Mouse (Mus musculus) adipocyte (in vitro differentiated cells): ENCODE results near the gene Adamts6.

ENCODE experiments used
- DNase-seq: peaks from one replicate; pipeline ENCODE4 v3.0.0-alpha.2; 2016; ENCODE audit warnings: low spot score

The Adamts6 gene

DNA sequence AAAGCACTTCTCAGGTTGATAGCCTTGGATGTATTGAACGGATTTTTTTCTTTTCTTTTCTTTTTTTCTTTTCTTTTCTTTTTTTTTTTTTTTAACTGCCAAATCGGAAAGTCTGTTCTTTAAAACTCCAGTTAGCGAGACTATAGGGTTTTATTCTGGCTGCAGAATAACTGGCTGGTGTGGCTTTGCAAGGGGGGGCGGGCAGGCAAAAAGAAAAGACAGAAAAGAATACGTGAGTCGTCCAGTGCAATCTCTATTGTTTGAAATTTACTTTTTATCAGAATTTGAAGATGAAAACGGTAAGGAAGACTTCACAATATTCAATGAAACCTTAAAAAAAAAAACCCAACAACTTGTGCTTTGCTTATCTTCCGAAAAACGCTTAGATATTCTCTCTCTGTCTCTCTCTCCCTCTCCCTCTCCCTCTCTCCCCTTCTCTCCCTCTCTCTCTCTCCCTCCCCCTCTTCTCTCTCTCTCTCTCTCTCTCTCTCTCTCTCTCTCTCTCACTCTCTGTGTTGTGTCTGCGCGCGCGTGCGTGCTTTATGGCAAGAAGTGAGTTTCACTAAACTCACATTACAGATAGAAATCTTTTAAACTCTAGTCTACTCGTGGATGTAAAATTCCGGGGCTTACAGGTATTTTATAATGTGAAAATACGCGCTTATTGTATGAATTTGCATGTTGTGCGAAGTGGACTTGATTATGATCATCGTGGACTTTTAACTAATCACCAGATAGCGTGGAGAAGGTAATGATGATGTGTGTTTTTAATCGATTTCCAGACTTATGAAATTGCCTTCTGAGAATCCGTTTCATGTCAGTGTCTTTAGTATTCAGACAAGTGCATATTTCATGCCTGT is at the start of gene Adamts6:
Gene Adamts6 (plus strand): TSS at position 470 of the 860 bp plus-strand sequence.
- DNase-seq = peak; percentile 64

DNA sequence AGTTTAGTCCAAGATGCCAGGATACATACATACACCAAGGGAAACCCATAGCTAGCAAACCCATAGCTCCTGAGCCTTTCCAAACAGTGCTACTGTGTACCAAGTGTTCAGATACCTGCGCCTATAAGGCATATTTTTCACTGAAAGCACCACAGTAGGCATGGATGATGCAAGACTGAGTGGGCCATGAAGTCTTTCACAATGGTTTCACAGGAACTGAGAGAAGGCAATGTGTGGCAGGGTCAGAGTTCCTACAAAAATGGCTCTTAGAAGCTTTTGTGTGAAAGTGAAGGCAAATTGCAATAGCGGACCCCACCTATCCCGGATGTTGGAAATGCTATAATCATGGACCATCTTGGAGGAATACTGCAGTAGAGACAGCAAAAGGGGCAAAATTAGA is 28.6 kb upstream of the Adamts6 start:
- DNase-seq = peak; percentile 7

DNA sequence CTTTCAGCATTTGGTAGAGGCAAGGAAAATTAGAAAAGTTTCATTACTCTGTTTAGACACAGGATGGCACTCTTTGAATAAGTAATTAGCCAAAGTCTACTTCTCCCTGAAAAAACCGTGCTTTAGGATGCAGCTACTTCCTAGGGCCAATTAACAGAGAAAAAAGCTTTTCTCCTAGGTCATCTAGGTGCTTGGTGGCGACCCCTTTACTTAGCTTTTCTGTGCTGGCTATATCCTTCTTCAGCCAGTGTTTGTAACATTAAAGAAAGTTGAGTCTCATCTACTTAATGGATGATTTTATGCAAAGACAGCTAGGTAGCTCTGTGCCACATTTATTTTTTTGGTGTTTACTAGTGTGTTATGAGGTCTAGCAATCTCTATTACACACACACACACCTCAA is 2.6 kb upstream of the Adamts6 start:
- DNase-seq = peak; percentile 75

DNA sequence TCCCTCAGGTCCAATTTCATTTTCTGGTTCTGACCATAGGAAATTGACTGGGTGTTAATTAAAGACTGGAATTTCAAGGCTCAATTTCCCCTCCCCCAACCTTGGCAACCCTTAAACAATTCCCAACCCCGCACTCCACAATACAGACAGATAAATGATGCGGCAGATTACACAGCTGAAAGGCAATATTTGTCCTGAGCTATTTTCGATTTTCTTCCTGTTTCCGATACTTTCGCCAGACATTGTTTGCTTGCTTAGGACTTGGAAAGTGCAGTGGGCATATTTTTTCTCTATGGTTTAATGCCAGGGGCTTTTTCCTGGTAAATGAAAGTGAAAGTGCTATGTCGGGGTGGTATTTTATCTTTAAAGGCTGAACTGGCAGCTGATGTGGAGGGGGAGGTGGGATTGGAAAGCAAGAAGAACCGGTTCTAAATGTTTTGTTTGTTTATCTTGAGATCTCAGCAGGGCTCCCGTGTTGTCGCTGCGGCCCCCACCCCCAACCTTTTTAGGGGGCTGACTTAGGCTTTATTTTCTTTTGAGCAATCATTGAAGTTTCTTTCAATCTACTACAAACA is 1.8 kb upstream of the Adamts6 start:
- DNase-seq = peak; percentile 72

DNA sequence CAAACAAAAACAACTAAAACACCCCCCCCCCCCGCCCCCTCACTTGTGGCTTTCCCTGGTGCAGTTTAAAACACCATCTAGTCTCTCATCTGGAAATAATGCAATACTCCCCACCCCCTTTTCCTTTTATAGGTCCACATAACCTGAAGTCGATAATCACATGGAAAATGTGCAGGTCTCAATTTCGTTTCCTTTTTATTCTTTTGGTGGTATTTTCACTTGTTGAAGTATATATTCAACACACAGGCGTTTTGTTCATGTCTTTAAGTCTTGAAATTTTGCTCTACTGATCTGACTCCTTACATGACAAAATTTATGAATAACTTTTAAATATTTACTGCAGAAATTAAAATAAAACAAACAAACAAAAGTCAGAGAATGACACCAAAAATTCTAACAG is 1.3 kb upstream of the Adamts6 start:
- DNase-seq = peak; percentile 58

DNA sequence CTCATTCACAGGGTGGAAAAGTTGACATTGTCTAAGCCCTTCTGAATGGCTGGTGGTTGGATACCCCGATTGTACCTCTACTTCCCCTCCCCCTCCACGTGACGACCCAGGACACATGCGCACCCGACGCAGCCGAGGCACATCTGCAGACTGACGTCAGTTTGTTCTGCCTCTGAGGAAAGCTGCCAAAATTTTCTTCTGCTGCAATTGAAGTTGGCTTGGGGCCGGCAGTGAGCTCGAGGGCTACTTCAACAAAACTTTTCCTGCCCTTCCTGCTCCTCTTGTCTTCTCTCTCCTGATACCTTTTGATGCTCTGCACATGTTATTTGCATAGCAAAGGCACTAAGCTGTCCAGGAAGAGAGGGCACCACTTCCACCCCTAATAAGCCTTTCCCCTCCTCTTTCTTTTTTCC is 732 bp upstream of the Adamts6 start:
- peak; percentile 98 for DNase-seq

DNA sequence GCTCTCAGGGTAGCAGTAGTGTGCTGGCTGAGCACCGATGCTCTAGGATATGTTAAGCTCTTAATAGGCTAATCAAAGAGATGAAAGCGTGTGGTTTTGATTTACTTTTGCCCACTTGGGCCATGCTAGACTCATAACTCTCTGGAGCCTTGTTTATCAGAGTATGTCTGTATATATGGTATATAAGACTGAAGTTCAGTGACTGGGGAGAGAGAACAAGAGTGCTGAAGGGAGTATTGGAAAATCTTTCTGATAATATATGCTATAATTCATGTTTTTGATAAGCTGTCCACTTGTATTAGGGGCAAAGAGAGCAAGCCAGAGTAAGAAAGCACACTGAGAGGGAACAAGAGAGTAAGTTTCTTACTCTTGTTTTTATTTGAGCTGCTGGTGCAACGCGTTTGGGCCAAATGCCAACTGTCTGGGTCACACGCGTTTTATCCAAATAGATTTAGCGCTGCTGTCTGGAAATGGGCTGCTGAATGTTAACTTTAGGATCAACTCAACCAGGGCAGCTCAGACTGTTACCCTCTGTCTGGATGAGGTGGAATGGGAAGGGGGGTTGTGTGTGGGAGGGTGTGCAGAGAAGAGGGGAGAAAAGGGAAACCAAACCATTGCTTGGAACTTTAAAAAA is 708 bp downstream of the Adamts6 start:
- DNase-seq = peak; percentile 89

DNA sequence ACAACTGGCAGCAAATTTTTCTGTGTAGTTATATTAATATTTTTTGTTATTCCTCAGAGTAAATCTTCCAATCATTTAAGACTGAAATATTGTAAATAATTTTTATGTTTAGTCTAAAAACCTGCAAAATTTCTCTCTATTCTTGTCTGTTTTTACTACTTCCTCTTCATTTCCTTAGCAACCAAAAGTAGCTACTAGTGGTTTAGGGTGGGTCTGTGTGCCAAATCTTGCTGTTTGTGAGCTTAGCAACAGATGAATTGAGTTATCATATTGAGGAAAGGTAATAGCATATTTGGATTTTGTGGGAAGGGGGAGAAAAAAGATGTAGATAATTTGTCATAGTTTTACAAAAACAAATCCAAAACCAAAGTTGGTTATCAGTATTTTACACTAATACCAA is 1.5 kb downstream of the Adamts6 start:
- DNase-seq = no peak

DNA sequence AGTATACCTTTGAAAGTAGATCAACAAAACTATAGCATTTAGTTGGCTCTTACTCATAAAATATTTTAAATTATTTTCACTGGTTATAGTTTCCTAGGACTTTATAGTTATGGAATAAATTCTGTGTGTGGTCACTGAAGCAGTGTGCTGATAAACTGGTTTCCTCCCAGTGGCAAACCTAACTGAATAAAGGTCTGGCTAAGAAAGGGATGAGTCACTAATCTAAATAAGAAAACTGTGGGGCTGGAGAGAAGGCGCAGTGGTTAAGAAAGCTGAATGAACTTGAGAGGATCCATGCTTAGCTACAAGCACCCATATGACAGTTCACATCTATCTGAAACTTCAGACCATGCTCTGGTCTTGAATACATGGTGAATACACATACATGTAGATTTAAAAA is 7.8 kb downstream of the Adamts6 start:
- no peak for DNase-seq

DNA sequence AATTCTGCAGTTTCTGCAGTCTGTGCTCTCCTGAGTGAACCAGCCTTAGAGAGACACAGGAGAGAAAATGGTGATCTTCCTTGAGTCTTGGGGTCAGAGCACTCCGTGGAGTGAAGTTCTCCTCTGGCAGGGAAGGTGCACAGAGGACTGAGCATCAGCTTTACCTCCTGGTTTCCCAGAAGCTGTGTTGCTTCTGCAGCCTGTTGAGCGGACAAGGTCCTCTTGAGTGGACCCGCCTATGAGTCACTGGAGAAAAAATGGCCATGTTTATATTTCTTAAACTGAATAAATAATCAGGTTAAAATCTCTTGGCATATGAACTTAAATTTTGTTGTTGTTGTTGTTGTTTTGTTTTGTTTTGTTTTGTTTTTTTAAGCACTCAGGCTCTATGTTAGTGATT is 41.7 kb downstream of the Adamts6 start:
- no peak for DNase-seq

DNA sequence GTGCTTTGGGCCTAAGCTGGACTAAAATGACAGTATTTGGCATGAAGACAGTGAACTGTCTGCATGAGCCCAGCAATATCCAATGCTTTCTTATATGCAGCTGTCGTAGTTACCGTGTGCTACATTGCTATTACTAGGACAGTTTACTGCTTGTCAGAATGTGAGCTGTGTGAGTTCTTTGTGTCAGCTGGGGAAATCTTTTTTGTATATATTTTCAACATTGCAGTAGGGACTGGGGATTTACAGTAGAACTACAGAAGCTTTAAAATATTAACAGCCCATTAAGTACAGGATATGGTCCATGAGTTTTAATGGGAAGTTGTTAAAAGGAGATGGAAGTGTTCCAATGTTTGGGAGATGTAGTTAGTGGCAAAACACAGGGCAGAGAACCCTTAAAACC is 42.1 kb downstream of the Adamts6 start:
- DNase-seq = peak; percentile 9

DNA sequence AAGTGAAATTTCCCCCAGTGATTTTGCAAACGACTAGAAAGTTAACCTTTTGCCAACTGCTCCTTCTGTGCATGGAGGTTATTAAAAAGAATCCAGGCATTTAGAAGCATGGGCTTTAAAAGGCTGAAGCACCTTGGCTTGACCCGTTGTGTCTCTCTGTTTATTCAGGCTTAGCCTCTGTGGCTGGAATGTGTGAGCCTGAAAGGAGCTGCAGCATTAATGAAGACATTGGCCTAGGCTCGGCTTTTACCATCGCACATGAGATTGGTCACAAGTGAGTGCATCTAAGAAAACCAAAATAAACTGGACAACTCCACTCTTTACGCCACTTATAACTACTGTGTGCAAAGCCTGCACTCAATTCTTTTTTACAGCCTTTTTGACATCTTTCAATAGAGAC is 65.0 kb downstream of the Adamts6 start:
- DNase-seq = peak; percentile 12

DNA sequence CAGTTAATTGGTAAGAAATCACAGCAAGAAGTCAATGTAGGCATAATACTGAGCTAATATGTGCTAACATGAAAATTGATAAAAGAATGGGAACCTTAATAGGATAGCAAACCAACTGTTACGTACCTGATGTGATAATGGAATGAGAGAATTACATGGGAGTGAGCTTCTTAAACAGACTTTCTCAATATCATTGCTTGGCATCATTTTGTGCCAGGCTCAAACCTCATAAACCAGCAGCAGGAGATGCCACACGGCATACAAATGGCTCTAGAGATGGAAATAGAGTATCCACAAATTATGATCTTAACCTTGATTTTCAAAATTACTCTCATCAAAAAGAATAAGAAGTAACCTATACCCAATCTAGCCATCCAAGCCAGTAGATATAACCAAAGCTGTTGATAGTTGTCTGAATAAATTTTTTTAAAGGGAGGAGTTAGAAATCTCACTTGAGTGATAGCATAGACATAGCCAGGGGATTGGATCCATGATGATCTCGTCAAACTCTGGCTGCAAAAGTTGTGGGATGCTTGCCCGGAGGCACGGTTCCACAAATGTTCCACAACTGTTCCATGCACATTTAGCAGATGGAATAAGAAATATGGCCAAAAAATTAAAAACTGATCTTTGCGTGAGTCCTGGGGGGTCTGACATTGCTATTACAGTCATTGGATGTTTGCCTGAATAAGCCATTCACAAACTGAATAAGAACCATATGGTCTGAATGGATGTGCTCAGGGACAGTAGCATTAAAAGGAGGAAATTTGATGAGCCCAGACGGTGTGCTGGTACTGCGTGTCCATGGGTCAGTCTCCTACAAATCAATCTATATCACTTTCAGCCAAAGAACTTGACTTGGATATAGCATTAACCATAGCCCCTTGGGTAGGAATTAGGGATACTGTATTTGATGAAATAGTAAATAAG is 106.1 kb downstream of the Adamts6 start:
- no peak for DNase-seq

DNA sequence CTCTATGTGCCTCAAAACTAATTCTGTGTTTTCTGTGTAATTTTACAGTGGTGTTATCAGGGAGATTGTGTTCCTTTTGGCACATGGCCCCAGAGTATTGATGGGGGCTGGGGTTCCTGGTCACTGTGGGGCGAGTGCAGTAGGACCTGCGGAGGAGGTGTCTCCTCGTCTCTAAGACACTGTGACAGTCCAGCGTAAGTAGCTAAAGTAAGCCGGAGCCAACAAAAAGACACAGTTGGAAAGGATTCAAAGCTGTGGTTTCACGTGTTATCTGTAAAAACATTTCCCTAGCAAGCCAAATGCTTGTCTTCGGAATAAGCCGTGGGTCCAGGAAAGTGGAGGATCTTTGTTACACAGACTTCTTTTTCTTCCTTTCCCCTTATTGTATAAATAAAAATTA is 110.2 kb downstream of the Adamts6 start:
- peak; percentile 78 for DNase-seq

DNA sequence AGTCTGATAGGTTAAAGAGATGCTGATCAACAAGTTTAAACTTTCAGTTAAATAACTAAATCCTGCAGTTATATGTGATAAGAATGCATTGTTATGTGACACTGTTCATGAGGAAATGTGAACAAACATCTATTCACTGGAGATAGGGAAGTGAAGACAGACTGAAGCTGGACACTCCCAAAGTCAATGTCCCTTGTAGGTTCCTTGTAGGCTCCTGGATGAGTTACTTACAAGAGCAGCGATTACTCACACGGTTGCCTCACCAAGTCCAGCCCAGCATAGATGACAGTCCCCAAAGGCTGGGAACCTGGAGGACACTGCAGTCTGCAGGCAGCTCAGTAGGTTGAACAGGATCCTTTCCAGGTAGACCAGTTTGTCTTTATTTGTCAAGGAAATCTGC is 145.1 kb downstream of the Adamts6 start:
- no peak for DNase-seq

DNA sequence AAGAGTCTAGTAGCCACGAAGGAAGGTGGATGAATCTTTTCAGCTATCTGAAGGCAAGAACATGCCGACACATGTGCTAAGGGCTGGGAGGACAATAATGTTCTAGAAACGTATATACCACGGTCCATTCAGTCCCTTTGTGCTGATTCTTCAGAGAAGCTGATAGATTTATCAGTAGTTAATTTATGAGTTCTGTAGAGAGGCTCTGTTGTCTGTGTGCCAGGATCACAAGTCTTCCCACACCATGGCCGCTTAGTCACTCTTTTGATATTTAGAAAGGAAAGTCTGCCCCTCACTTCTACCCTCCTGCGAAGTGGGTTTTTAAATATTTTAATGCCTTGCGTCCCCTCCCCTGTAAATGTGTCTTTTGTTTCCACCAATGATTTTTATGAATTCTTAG is 154.9 kb downstream of the Adamts6 start:
- DNase-seq = no peak

DNA sequence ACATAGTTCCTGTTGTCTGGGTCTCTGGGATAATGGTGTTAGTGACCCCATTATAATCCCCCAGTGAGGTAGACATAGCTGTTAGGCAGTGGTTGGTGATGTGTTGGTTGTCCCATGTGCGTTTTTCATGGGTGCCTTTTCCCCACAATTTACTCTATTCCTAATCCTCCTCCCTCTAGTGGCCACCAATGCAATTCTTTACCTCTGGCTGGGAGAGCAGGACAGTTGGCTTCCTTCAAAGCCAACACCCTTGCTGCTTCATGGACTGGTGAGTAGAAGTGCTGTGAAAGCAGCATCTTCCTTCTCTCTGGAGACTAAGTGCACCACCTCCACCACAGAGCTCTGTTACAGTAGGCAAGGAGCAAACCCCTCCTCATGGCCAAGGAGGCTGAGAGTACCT is 157.8 kb downstream of the Adamts6 start:
- peak; percentile 3 for DNase-seq

DNA sequence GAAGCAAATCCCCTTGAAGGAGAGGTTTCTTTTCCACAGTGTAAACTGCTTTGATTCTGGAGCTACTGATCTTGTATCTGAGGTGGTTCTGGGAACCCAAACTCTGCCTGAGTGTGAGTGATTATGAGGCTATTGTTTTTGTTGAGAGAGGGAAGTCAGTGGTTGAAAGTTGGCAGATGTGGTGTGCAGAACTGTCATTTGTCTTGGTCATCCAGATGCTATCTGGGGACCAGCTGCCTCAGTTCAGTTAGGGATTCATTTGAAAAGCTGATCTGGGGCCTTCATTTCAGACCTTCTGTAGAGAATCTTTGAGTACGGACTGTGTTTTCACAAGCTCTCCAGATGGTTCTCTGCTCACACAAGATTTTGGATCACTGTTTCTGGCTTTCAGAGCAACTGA is 159.3 kb downstream of the Adamts6 start:
- DNase-seq = no peak

DNA sequence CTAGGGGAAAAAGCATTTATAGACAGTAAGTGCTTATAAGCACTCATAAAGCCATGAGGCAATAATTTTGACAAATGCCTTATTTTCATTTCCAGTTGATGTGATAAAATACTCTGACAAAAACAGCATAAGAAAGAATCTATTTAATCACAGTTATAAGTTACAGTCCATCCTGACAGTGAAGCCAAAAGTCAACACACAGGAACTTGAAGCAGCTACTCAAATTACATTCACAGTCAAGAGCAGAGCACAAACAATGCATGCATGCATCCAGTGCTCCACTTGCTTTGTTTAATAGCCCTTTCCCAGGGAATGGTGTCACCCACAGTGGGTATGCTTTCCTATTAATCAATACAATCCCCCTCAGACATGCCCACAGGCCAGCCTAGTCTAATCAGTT is 159.8 kb downstream of the Adamts6 start:
- DNase-seq = no peak

DNA sequence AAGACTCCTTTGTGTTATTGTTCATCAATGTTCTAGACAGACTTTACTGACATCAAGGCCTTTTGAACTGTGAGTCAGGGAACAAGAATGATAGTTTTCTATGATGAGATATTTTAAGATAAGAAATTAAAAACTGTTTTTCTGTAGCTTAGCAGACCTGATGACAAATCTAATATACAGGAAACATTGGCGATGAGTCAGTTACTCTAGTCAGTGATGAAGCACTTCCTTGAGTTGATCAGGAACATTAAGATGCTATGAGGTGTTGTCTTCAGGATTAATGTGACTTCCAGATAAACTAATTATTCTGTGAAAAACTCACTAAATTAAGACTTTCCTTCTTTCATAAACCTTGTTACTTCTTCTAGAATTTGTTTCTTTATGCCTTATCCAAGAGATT is 160.7 kb downstream of the Adamts6 start:
- DNase-seq = no peak

DNA sequence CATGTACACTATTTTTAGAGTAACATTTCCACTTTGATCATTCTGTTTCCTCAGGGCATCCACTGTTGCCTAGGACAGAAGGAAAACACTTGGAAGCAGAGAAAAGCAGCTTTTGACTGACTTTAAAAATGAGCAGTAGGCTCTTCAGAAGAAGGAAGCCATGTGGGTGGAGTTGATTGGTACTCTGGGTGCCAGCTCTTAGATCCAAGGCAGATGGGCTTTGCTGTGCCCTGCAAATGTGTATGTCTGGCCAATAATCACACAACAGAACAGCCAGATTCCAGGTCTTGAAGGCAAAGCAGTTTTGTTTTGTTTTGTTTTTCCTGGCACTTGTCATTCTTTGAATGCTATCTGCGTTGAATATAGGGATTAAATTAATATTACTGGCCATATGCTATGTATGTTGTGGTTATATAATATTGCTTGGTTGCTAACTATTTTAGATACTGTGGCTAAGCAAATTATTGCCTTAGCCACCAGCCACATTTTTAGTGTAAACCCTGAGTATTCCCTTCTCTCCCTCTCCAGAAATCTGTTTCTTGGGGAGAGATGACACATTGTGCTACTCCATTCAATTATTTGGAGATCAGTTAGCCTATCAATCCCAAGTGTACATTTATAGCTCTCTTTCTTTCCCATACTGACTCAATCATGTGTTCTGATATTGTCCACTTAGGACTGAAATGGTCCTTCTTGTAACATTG is 165.8 kb downstream of the Adamts6 start:
- DNase-seq = no peak

DNA sequence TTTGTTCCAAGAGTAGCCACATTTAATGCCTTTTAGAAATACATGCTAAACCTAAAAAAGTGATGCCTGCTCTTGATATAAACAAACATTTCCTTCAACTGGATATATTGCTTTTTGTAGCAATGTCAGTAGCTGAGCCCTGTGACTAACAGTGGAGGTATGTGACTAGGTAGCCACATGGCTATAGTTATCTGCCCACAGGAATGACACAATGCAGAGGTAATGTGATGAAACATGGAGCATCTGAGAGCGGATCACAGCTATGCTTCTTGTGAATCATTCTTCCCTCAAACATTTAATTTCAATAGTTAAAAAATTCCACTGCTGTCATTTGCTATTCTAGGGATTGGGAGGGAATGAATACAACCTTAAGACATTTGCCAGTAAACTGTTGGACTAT is 172.7 kb downstream of the Adamts6 start:
- no peak for DNase-seq
